Mouse (Mus musculus): ENCODE measurements around the gene Hdac6.
A peak's percentile ranks its signal among the peaks of the same experiment; 100 is the strongest.

Hdac6 gene

GRCm38 (mm10) chrX:7947108-7947899 is at the start of gene Hdac6:
Gene Hdac6, minus strand, starts transcription at chrX:7947889.
- peak; percentile 89 for DNase-seq

DNA sequence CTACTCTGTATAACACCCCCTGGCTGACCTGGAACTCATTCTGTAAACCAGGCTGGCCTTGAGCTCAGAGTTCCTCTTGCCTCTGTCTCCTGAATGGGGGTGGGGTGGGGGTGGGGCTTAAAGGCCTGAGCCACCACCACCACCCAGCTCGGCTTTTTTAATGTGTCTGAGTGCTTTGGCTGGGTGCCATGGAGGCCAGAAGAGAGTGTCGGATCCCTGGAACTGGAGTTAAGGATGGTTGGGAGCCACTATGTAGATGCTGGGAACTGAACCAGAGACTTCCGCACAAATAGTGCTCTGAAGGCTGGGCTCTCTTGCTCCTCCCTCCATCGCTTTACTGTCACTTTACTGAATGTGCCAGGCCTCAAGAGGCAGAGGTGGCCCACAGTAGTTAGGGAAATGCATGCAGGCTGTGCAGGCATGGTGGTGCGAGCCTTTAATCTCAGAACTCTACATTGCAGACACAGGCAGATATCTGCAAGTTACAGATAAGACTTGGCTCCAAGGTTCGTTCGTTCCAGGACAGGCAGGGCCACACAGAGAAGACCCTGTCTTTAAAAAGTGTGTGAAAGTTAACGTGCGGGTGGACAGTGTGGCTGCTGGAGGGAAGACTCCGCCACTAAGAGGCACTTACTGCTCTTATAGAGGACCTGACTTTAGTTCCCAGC is 45.5 kb upstream of the Hdac6 start:
- no peak for DNase-seq

DNA sequence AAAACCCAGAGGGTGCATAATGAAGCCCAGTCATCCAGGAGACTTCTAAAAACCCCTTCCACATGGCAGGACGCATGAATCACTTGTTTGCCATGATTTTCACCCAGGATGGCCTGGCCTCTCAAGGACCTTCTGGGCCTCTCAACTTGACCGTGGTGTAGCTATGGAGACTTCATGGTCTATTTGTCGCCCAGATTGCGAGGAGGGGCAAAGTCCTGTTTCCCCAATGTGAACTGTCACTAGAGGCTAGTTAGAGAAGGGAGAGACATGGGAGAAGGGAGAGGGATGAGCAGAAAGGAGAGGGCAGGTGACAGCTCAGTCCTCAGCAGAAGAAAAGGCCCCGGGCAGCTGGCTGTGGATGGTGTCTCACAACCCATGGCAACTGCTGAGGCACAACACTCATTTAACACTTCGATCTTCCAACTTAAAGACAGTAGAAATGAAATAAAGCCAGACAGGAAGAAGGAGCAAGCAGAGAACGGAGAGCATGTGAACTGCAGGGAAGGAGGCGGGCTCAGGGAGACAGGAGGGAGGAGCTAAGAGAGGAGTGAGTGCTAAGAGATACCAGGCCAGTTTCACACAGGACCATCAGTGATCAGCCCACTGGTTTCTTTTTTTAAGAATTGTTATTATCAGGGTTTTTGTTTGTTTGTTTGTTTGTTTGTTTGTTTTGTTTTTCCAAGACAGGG is 44.8 kb upstream of the Hdac6 start:
- DNase-seq = no peak

DNA sequence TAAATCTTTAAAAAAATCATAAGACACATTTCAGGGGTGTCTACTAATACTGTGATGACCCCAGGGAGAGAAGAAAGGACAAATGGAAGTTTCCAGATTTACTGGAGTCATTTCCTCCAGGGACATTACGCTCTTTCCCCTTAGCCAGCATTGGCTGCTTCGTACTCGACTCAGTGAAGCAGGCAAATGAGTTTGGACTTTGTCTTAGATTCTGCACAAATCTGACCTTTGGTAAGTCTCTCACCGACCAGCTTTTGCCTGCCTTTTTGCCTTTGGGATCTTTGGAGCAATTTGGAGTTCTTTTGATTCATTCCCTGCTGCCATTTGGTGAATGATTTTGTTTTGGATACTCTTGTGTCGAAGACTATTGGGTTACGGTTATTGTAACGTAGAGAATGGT is 33.7 kb upstream of the Hdac6 start:
- DNase-seq = no peak

DNA sequence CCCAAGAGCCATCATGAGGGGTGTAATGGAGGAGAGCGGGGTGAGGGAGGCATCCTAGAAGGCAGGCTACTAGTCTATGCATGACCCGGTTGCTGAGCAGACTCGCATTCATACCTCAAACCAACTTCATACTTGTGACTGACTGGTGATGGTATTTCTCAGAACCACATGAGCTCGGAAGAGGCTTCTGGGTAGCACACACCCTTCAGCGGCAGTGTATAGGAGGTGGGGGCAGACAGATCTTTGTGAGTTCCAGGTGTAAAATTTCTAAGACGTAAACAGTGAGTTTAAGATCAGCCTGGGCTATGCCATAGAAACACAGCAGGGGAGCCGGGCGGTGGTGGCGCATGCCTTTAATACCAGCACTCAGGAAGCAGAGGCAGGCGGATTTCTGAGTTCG is 30.2 kb upstream of the Hdac6 start, which contains the start of gene Gata1:
Gata1 (minus strand) TSS at position 180 of the 400 bp plus-strand sequence.
- DNase-seq = no peak

DNA sequence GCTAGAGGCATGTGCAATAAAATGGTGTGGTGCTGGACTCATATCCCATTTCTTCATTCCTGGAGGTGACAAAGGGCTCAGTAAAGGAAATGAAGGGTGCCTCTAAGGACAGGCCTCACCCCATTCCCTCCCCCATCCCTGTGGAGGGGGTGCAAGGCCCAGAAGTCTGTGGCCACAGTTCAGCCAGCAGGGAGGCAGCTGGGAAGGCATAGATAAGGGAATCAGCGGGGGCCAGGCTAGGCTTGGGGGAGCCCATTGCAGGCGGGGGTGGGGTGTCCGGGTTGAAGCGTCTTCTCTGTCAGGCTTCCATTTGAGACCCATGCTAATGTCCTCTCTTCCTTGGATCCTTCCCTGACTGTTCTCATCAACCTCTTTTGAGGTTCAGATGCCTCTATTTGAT is 23.6 kb upstream of the Hdac6 start:
- DNase-seq = no peak

DNA sequence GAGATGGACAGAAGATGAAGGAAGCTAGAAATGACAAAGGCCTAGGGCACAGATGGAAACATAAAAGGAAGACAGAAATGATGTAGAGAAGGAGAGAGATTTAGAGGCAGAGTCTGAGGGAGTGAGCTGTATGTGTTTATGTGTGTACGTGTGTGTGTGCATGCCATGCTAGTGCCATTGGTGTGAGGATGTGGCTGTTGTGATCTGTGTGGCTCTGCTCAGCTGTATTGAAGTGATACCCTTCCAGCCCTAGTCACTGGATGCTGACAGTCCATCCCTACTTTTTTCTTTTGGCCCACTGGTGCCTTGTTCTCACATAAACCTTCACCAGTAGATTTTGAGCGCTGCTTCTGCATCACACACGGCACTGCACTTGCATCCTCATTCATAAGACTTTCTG is 21.2 kb upstream of the Hdac6 start:
- no peak for DNase-seq

DNA sequence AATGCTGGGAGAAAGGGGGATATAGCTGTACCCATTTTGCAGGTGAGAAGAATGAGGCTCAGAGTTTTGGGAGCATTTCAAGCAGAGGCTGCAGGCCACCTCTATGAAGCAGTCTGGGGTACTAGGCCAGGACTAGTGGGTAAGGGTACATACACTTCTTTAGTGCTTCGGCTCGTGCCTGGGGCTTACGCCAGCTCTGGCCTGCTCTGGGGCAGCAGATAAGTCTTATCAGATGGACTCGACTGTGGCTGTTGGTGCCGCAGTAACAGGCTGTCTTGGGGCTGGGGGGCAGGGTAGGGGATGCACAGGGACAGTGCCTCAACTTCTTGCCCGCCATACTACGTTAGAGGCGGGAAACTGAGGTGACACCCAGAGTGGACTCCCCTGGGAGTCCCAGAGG is 20.5 kb upstream of the Hdac6 start:
- no peak for DNase-seq

DNA sequence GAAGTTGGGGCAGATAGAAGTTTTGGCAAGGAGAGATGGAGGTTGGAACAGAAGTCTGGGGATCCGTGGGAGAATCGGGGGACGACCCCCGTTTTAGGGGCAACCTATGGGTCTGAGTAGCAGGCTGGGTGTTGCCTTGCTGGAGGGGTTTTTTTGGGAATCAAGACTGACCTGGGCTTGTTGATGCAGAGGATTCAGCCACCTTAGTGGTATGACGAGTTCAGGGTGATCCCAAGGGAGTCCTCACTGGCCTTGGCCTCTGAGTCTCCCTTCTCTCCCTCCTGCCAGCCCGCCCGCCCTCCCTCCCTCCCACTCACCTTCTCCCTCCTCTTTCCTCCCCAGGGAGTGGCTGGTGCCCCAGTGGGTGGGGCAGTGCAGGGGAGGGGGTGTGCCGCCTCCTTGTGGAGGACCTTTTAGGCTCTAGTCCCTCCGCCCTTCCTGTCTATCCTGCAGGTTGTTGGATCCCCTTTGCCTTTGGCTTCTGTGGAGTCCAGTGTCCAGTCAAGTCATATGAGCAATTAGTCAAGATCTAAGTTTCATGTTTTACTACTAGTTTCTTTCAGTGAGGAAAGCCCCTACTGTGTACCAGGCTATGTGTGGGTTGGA is 20.0 kb upstream of the Hdac6 start:
- DNase-seq = no peak

DNA sequence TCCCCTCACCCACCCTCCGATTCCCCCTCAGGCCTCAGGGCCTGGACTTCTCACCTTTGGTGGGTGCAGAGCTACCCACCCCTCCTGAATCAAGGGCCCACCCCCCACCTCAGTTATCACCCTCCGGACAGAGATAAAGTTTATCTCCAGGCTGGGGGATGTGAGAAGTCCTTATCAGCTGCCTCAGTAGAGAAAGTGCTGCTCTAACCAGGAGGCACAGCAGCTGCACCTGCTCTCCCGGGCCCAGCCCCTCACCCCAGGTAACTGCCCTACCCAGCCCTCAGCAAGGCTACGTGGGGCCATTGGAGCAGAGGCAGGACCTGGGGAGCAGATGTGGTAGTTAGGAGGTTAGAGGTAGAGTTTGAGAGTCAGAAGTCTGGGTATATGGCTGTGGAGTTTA is 18.5 kb upstream of the Hdac6 start:
- DNase-seq = no peak

DNA sequence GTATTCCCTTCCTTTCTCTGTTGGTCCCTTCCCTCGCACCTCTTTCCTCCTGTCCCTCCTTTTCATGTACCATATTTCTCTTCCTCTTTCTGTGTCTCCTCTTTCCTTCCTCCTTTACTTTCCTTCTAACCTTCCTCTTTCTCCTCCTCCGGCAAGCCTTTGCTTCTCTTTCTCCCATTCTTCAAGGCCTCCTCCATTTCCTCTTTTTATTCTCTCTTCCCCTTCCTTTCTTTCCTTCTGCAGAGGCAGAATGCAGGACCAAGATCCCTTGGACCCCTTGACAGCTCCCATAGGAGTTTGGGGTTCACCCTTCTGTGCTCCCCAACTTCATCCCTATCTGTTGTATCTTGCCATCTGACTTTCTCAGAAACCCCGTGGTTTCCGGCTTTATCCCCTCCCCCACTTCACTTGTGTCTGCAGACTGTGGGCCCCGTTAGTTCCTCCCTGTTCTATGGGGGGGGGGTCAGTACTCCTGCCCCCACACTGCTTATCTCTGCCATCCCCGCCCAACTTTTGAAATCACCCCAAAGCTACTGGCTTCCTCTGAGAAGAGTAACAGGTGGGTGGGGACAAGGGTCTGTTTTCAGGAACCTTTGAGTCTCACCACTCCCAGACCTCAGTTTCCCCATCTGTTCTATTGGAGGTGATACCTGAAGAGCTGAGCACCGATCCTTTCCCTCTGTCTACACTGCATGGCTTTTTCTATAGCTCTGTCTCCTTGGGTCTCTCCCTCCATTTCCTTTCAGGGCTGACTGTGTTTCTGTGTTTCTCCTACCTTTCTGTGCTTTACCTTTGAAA is 16.3 kb upstream of the Hdac6 start:
- DNase-seq = no peak

DNA sequence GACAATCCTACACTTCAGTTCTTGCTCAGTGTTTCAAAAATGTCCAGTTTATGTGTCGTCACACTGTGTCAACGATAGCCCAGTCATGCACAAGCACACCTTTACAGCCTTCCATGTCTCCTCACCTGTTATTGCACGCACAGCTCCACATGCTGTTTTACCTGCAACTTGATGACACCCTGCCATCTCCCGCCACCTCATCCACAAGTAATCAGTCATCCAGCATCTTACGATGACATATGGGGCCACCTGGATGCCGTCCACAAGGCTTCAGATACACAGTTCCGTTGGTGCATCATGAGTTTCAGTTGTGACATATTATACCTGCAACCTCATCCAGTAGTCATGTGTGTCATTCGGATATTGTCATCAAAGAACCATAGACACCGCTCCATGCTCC is 11.2 kb upstream of the Hdac6 start:
- no peak for DNase-seq

GRCm38 (mm10) chrX:7950091-7950490 is 2.4 kb upstream of the Hdac6 start:
- DNase-seq = no peak

- peak; percentile 100 for DNase-seq
Measured at GRCm38 (mm10) chrX:7947900-7948492, 307 bp upstream of the Hdac6 start.

GRCm38 (mm10) chrX:7945618-7946017 is 2.1 kb downstream of the Hdac6 start:
- no peak for DNase-seq

GRCm38 (mm10) chrX:7937667-7938066 is 10.0 kb downstream of the Hdac6 start:
- no peak for DNase-seq

- DNase-seq = no peak
Measured at GRCm38 (mm10) chrX:7936874-7937273, 10.8 kb downstream of the Hdac6 start.

- DNase-seq = no peak
Measured at GRCm38 (mm10) chrX:7928270-7928790, 19.4 kb downstream of the Hdac6 start, which contains the start of gene Eras. Gene Eras, minus strand, starts transcription at chrX:7928607.

DNA sequence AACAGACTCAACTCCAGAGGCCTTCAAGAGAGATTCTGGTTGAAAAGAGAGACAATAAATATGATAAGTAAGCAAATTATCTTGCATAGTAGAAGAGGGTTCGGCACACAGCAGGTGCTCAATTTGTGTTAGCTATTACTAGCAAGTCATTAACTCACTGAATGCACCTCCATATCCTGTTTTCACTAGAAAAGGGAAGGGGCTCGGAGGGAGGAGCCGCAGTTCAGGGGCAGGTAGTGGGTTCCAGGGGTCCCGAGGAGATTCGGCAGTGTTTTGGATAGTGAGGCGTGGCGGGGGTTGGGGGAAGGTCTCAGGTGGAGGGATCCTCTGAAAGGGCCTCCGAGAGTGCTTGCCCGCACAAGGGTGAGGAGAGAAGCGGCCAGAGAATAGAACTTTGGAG is 20.6 kb downstream of the Hdac6 start:
- no peak for DNase-seq

DNA sequence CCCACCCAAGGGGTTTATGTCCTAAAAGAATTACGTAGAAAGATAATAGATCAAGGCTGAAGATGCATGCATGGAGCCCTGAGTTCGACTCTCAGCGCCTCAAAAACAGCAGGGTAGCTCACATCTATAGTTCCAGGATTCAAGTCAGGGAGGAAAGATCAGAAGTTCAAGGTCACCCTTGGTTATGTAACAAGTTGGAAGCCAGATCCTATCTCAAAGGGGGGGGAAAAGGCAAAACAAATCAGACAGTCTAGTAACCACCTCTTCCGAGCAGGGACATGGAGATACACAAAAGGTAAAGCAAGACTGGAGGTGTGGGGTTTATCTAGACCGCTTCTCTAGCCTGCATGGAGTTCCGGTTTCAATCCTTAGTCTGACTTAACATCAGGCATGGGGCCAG is 21.4 kb downstream of the Hdac6 start:
- no peak for DNase-seq

GRCm38 (mm10) chrX:7922032-7922431 is 25.7 kb downstream of the Hdac6 start:
- DNase-seq = no peak
